13 mouse cellular contexts compared by ENCODE assay signal in the genomic region with DNA sequence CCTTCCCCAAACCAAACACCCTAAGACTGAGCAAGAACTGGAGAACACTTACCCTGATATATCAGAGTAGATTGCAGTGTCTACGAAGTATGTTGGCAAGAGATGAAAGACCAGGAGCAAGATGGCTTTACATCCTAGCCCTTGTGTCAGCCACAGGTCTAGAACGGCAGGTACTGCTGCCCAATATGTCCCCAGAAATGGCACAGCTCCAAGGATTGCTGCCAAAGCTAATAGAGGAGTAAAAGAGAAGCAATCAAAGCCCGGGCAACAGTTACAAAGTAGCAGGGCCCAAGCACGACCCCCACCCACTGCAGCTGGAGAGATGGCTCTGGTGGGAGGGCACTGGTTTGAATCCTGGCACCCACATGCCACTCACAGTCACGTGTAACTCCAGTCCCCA. TPM values are rescaled to one million over a fixed set of nuclear protein-coding genes. Genes with fewer than 3 reads are reported as not detected.
DNase-seq lines count a peak whose midpoint lies in the region; ATAC-seq lines count a peak whose summit lies in the region.
"Had no signal": no experiment of that assay in that cellular context is flagged by ENCODE, and none has a peak within 500 bp of the region (broad histone marks: within the 10 kb centered on the region; RNA-seq: fewer than 3 reads in every experiment).

No protein-coding gene starts in this region.

- DNase-seq in cerebellum, adult 9-10 months: peak; percentile 24
- DNase-seq in left cerebral cortex, postnatal 4 days: peak; percentile 16
- DNase-seq in left cerebral cortex, postnatal 25 days (ENCODE audit: low spot score in 2 of 2): no peak
- DNase-seq in lung, adult 18-20 months: peak; percentile 43 to 69
- DNase-seq in lung, postnatal 4 days: peak; percentile 60 to 65
- DNase-seq in spleen, postnatal 4 days (ENCODE audit: low spot score in 2 of 2): no peak
- DNase-seq: B cell, adult 2 months; gastrocnemius, adult 2 months; kidney, adult 11 months; retina, postnatal 1 day had no signal

- intact Hi-C loops in left cerebral cortex, postnatal 4 days (cut with DNase I): no loop called here
- intact Hi-C loops in left cerebral cortex, postnatal 25 days (cut with DNase I): no loop called here

- ATAC-seq in cerebellum, adult (ENCODE audit: insufficient number of reproducible peaks, low FRiP score, low TSS enrichment): no peak
- no peak for ATAC-seq in activated CD4-positive, CD25-positive, alpha-beta regulatory T cell, adult 4 months
- ATAC-seq: forebrain, embryonic 13.5 days had no signal

RNA-seq across cellular contexts. Expression of a gene that starts 23.5 kb away (rescaled TPM):
- total RNA-seq in left cerebral cortex, postnatal 4 days (2021): 10 to 100 TPM; 18.5 to 20.4 TPM
- total RNA-seq in left cerebral cortex, postnatal 25 days (2021): 10 to 100 TPM; 15.2 TPM
- polyA plus RNA-seq in activated CD4-positive, CD25-positive, alpha-beta regulatory T cell, adult 4 months (2017; shearing (Covaris generic)): 1 to 10 TPM; 2.0 to 2.2 TPM

RNA-seq across cellular contexts. Expression of a gene that starts 58.8 kb away (rescaled TPM):
- 10 to 100 TPM; 33.0 to 33.1 TPM for total RNA-seq in left cerebral cortex, postnatal 4 days (2021)
- 10 to 100 TPM; 32.7 to 37.5 TPM for total RNA-seq in left cerebral cortex, postnatal 25 days (2021)
- 1 to 10 TPM; 5.1 to 5.7 TPM for polyA plus RNA-seq in activated CD4-positive, CD25-positive, alpha-beta regulatory T cell, adult 4 months (2017; shearing (Covaris generic))

Comparison
In these comparisons a context has a peak if more than half of its experiments do, and no peak if none do; other contexts are left out.
1. DNase-seq: peak in cerebellum, adult 9-10 months (single experiment), left cerebral cortex, postnatal 4 days (single experiment), lung, adult 18-20 months (2 of 2) and lung, postnatal 4 days (2 of 2); none in left cerebral cortex, postnatal 25 days (0 of 2) and spleen, postnatal 4 days (0 of 2).